15 mouse cellular contexts compared by ENCODE assay signal in the genomic region with DNA sequence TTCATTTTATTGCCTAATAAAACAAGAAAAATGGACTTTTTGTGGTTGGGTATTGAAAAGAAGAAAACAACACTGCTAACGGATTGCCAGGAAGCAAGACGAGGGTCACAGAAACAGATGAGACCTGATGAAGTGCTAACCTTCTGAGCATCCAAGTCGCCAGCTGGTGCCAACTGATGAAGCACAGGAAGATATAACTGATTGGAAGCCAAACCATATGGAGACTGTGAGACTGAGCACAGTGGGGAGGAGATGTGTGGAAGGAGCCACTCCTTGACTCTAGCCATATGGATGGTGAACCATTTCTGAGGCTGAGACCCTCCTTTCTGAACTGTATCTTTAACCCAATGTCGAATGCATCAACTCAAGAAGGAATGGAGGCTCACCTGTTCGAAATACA. TPM values are rescaled to one million over a fixed set of nuclear protein-coding genes. Genes with fewer than 3 reads are reported as not detected.
"Had no signal": no experiment of that assay in that cellular context is flagged by ENCODE, and none has a peak within 500 bp of the region (broad histone marks: within the 10 kb centered on the region; RNA-seq: fewer than 3 reads in every experiment).

No protein-coding gene starts in this region.

- H3K9me3 ChIP-seq: limb, embryonic 10.5 days; liver, embryonic 15.5 days; lung, embryonic 15.5 days; midbrain, embryonic 12.5 days had no signal

- DNase-seq: kidney, postnatal 10 days; kidney, postnatal 4 days; lung, postnatal 14 days; spleen, adult 18-20 months; thymus, adult 18-20 months; thymus, postnatal 14 days had no signal

- H3K36me3 ChIP-seq: limb, embryonic 10.5 days; liver, embryonic 15.5 days; lung, embryonic 15.5 days; midbrain, embryonic 12.5 days had no signal

- H3K27ac ChIP-seq: layer of hippocampus, adult 2 months; limb, embryonic 10.5 days; liver, embryonic 15.5 days; lung, embryonic 15.5 days; macrophage; midbrain, embryonic 12.5 days had no signal

- H3K27me3 ChIP-seq: liver, embryonic 15.5 days; lung, embryonic 15.5 days; megakaryocyte, embryonic 14.5 days; midbrain, embryonic 12.5 days had no signal

- H3K4me2 ChIP-seq: liver, embryonic 11.5 days; liver, embryonic 15.5 days; lung, embryonic 15.5 days; midbrain, embryonic 12.5 days had no signal

- ATAC-seq: midbrain, embryonic 16.5 days had no signal

- H3K4me3 ChIP-seq: layer of hippocampus, adult 2 months; limb, embryonic 10.5 days; liver, embryonic 15.5 days; lung, embryonic 15.5 days; megakaryocyte, embryonic 14.5 days; midbrain, embryonic 12.5 days had no signal

- H3K4me1 ChIP-seq: limb, embryonic 10.5 days; liver, embryonic 15.5 days; lung, embryonic 15.5 days; megakaryocyte, embryonic 14.5 days; midbrain, embryonic 12.5 days had no signal

- H3K9ac ChIP-seq: liver, embryonic 15.5 days; lung, embryonic 15.5 days; midbrain, embryonic 12.5 days had no signal

RNA-seq across cellular contexts. Expression of gene Btc, which starts 57.1 kb away (rescaled TPM):
- polyA plus RNA-seq: macrophage; midbrain, embryonic 12.5 days had no signal
